ENCODE assay signal across 7 mouse cellular contexts in genomic region chr14:29940877-29941276, GRCm38 (mm10). TPM values are rescaled to one million over a fixed set of nuclear protein-coding genes. Genes with fewer than 3 reads are reported as not detected.
DNase-seq lines count a peak whose midpoint lies in the region; ATAC-seq and TF ChIP-seq lines count a peak whose summit lies in the region.

No protein-coding gene starts in this region.

- H3K9me3 ChIP-seq in liver, embryonic 14.5 days (ENCODE audit: control insufficient read depth, low read length), result no peaks in the 10 kb centered on the region

- no peaks in the 10 kb centered on the region for H3K36me3 ChIP-seq in spleen, adult 2 months (ENCODE audit: control insufficient read depth, insufficient read depth, low read length)
- no peaks in the 10 kb centered on the region for H3K36me3 ChIP-seq in liver, embryonic 14.5 days (replicated peaks; ENCODE audit: control insufficient read depth, insufficient read depth, low read depth)

- no peaks in the 10 kb centered on the region for H3K4me1 ChIP-seq in spleen, adult 2 months (ENCODE audit: control insufficient read depth, insufficient read depth, insufficient read length)
- H3K4me1 ChIP-seq in liver, embryonic 14.5 days (replicated peaks; ENCODE audit: control insufficient read depth in 2 of 2, insufficient read depth in 2 of 2, low read length in 1 of 2), result no peaks in the 10 kb centered on the region

- H3K4me2 ChIP-seq in liver, embryonic 14.5 days (ENCODE audit: low read depth), result no peak overlapping the region

- H3K9ac ChIP-seq in liver, embryonic 14.5 days (replicated peaks), result no peak overlapping the region

- no peak for TF ChIP-seq CTCF in spleen, adult 2 months (IDR thresholded peaks at IDR 0.05; ENCODE audit: extremely low read depth, insufficient read depth, insufficient read length, insufficient replicate concordance)
- peak; percentile 46 for TF ChIP-seq CTCF in liver, embryonic 14.5 days (IDR thresholded peaks at IDR 0.05; ENCODE audit: low read depth)

- H3K4me3 ChIP-seq in spleen, adult 2 months (ENCODE audit: extremely low read depth, insufficient read depth, insufficient read length), result no peak overlapping the region
- no peak overlapping the region for H3K4me3 ChIP-seq in liver, embryonic 14.5 days (ENCODE audit: insufficient read depth in 1 of 2, low read depth in 2 of 2, low read length in 2 of 2)

- H3K27me3 ChIP-seq in spleen, adult 2 months (ENCODE audit: control insufficient read depth, insufficient read depth, low read length), result no peaks in the 10 kb centered on the region
- H3K27me3 ChIP-seq in liver, embryonic 14.5 days (ENCODE audit: control insufficient read depth, insufficient read depth, low read length), result no peaks in the 10 kb centered on the region

- no peak for TF ChIP-seq POLR2A in spleen, adult 2 months (IDR thresholded peaks at IDR 0.05; ENCODE audit: low read depth, low read length)

- WGBS in spleen, adult 2 months, result 23% methylated on average over 2 of the region's 2 CpGs
- 12% methylated on average over 2 of the region's 2 CpGs for WGBS in liver, embryonic 14.5 days (ENCODE audit: insufficient replicate concordance)

- TF ChIP-seq EP300 in liver, embryonic 14.5 days (IDR thresholded peaks at IDR 0.05; ENCODE audit: low read depth), result no peak

- no peak for ATAC-seq in liver, embryonic 14.5 days (ENCODE audit: insufficient read depth)

- peak; percentile 5 to 7 for DNase-seq in spleen, adult 2 months (ENCODE audit: low read depth in 1 of 2, low spot score in 2 of 2)
- no peak for DNase-seq in spleen, postnatal 4 days (ENCODE audit: low spot score in 2 of 2)
- peak; percentile 24 for DNase-seq in adrenal gland, adult 8-10 months
- DNase-seq in embryo, embryonic 10.5 days (ENCODE audit: low spot score), result peak; percentile 77
- DNase-seq in hindlimb bud, embryonic 11.5 days (ENCODE audit: extremely low spot score, low read depth, low spot score), result peak; percentile 57
- DNase-seq in liver, embryonic 14.5 days (ENCODE audit: low read depth in 3 of 3, low spot score in 3 of 3), result no peak
- peak; percentile 80 for DNase-seq in retina, embryonic 14.5 days (ENCODE audit: low spot score)

- H3K27ac ChIP-seq in spleen, adult 2 months (ENCODE audit: insufficient read depth, low read length), result no peak overlapping the region
- H3K27ac ChIP-seq in liver, embryonic 14.5 days, result no peak overlapping the region

RNA-seq across cellular contexts. Expression of gene Selenok, which starts 27.2 kb away (rescaled TPM):
- 11.6 and 13.0 TPM in 2 replicates for polyA plus RNA-seq in spleen, adult 2 months (2012; rRNA removed)
- total RNA-seq in adrenal gland, adult 8-10 months (2022), result 100 to 1,000 TPM; 104 to 139 (median 118) TPM
- polyA plus RNA-seq in liver, embryonic 14.5 days (2012; rRNA removed), result 24.8 and 49.7 TPM in 2 replicates
- 109 and 112 TPM in 2 replicates for polyA plus RNA-seq in liver, embryonic 14.5 days (2014; fragmentation: Nextera tagmentation; extraction: Ambion mirVana)

RNA-seq across cellular contexts. Expression of gene Actr8, which starts 37.3 kb away (rescaled TPM):
- polyA plus RNA-seq in spleen, adult 2 months (2012; rRNA removed), result 12.2 and 14.1 TPM in 2 replicates
- total RNA-seq in adrenal gland, adult 8-10 months (2022), result 10 to 100 TPM; 61.4 to 88.8 (median 68.7) TPM
- polyA plus RNA-seq in liver, embryonic 14.5 days (2012; rRNA removed), result 6.5 and 11.3 TPM in 2 replicates
- 17.3 and 18.1 TPM in 2 replicates for polyA plus RNA-seq in liver, embryonic 14.5 days (2014; fragmentation: Nextera tagmentation; extraction: Ambion mirVana)

Comparison
In these comparisons a context has a peak if more than half of its experiments do, and no peak if none do; other contexts are left out.
1. DNase-seq: peak in spleen, adult 2 months (2 of 2), adrenal gland, adult 8-10 months (single experiment), embryo, embryonic 10.5 days (single experiment), hindlimb bud, embryonic 11.5 days (single experiment) and retina, embryonic 14.5 days (single experiment); none in spleen, postnatal 4 days (0 of 2) and liver, embryonic 14.5 days (0 of 3).